Mouse (Mus musculus) Patski (cell line): ENCODE data around the gene Ptprn2. TPM values are rescaled to one million over a fixed set of nuclear protein-coding genes. Genes with fewer than 3 reads are reported as not detected.

Experiments used
- ATAC-seq: fragments of 100-300 bp; one replicate; pipeline ENCODE4 v1.8.0; 2021
- CTCF ChIA-PET: fragments of 350-600 bp; sonication (Branson Sonifier 250); formaldehyde crosslinking; loops from one replicate; lab custom pipeline; 2022; ENCODE audit warnings: inconsistent platforms; lab: Charles Lee
- POLR2A ChIA-PET: fragments of 350-600 bp; sonication (Branson Sonifier 250); formaldehyde crosslinking; loops from one replicate; lab custom pipeline; 2022; ENCODE audit warnings: antibody characterized with exemption, inconsistent platforms; lab: Charles Lee
- DNase-seq: peaks from one replicate; pipeline ENCODE4 v3.0.0-alpha.2; 2011; ENCODE audit warnings: low read depth, low spot score
- H3K27me3 ChIP-seq: fragments of 371-371 bp; one replicate; pipeline ENCODE4 v1.5.1; 2021
- CTCF ChIP-seq: fragments of 100-300 bp; IDR thresholded peaks from one replicate; pipeline ENCODE4 v1.5.1; 2021
- in situ Hi-C: fragments of 300-500 bp; cut with MboI; formaldehyde crosslinking; loops from 3 replicates; pipeline ENCODE4 v1.11.1; 2018; ENCODE audit warnings: low pct_unique_long_range_greater_than_20kb, mixed read lengths
- polyA plus RNA-seq: library from polyadenylated mRNA; unstranded; gene quantifications from one replicate; pipeline ENCODE4 v1.2.3, GENCODE M21; 2021

Ptprn2 gene
- polyA plus RNA-seq, 1 experiment from 2014 or later = not detected

DNA sequence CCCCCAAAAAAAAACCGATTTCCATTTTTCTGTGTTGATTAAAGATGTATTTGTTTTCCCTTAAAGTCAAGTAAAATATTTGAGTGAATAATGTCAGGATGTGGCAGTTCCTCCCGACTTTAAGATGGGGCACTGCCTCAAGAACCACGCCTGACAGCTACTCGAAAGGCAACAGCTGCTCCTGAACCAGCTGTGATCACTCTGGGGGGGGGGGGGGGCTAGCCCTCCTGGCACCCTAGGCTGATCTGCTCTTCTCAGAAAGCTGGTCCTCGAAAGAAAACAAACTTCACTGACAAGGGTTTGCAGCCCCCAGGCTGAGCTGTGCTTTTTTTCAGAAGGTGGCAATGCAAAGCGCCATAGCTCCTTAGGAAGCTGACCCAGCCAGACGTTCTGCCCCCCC, 663.7 kb downstream of the Ptprn2 start:
- no peak for ATAC-seq
- ChIA-PET CTCF (no interaction called here), POLR2A (no interaction called here)
- peaks cover 14% of the 10 kb centered on the region for H3K27me3 ChIP-seq
- DNase-seq = no peak
- in situ Hi-C loops = no loop called here
- TF ChIP-seq CTCF = no peak

DNA sequence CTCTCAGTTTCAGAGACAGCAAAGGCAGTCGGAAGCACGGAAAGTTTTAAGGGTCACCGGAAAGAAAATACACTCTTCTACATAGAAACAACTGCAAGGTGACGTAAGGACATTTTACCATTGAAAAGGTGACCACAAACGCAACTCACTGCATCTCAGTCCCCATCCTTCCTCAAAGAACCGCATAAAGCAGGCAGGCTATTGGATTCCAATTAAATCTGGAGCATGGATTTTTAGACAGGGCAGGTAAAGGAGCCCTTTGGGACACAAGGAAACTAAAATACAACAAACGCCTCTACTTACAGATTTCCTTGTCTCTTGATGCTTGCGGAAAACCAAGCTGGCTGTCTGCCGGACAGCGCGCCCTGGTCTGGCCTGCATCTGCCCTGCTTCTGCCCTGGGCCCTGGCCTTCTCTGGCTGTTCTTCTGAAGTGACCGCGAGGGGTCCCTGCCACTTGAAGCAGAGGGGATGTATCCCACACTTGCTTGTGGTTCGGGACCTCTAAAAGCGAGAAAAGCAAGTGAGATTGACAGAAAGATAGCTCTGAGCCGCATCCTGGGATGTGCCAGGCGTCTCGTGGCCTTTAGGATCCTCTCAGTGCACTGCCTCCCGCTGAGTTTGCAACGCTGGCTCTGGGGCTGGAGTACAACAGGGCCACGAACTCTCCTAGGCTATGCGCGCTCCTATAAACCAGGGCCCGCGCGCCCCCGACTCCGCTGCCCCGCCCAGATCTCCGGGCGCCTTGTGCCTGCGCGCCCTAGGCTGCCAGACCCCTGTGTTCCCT, 665.3 kb downstream of the Ptprn2 start:
- DNase-seq (no peak), ATAC-seq (no peak)
- ChIA-PET POLR2A (no interaction called here), CTCF (no interaction called here)
- in situ Hi-C loops = no loop called here
- peaks cover 17% of the 10 kb centered on the region for H3K27me3 ChIP-seq
- TF ChIP-seq CTCF = no peak

DNA sequence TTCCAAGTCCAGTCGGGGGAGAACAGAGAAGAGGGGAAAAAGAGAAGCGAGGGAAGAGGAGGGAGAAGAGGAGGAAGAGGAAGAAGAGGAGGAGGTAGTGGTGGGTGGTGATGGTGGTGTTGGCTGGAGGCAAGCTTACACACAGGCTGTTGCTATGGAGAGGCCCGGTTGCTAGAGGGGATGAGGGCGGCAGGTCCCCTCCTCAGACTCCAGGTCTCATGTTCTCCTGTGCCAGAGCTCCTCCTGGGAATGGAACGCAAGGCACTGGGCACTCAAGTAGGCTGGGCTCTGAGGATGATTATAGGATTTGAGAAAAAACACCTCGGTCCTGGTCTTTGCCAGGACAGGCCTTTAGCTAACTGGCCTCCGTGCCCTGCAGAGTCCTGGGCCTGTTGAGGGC, 666.1 kb downstream of the Ptprn2 start:
- H3K27me3 ChIP-seq = peaks cover 23% of the 10 kb centered on the region
- ATAC-seq = no peak
- in situ Hi-C loops = no loop called here
- ChIA-PET CTCF (no interaction called here), POLR2A (no interaction called here)
- no peak for DNase-seq
- no peak for TF ChIP-seq CTCF

DNA sequence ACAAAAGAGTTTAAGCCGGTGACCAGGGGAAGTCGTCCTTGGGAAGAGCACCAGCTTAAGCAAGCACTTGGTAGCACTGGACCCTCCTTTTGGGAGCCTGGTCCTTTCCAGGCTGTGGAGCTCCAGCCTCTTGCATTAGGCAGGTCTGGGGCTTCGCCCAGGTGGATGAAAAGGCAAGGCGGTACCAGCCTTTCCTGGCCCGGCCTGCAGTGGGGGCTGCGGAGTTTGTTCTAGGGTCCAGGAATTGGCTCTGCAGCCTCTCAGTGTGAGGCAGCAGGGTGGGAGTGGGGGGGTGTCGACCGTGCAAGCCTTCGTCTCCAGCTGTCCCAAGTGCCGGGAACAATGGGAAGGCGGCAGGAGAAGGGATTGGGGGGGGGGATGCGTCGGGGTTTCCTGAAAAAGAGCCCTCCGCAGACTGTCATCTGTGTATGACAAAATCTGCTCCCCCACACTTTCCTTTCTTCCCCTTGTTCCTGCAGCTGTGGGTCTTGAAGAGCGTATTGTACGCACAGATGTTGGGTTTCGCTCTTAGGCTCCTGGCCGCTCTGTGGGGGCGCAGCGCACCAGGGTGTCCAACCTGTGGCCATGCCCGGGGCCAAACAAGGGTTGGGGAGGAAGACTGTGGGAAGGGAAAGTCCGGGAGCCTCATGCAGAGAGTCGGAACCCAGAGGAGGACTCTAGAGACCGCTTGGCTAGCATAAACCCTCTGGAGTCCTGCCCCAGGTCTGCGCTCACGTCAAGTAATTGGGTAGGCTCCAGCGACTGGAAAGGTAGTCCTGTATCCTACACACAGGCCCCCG, 667.0 kb downstream of the Ptprn2 start:
- ATAC-seq (no peak), DNase-seq (no peak)
- H3K27me3 ChIP-seq = peaks cover 19% of the 10 kb centered on the region
- no peak for TF ChIP-seq CTCF
- POLR2A ChIA-PET = no interaction called here
- CTCF ChIA-PET = no interaction called here
- in situ Hi-C loops = no loop called here

DNA sequence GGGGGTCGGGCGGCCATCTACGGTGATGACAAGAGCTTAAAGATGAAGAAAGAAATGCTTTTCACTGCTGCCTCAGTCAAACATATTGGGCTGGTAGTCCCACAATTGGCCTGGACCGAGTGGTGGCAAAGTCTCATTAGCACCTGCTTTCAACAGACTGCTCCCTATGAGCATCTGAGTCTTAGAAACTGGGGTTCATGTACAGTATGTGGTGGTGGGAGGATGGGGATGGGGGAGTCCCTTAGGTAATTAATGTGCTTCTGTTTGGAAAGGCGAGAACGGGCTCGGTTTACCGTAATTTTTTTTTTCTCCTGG, 667.6 kb downstream of the Ptprn2 start:
- ATAC-seq (no peak), DNase-seq (no peak)
- TF ChIP-seq CTCF = no peak
- in situ Hi-C loops = no loop called here
- ChIA-PET POLR2A (no interaction called here), CTCF (no interaction called here)
- H3K27me3 ChIP-seq = peaks cover 17% of the 10 kb centered on the region

DNA sequence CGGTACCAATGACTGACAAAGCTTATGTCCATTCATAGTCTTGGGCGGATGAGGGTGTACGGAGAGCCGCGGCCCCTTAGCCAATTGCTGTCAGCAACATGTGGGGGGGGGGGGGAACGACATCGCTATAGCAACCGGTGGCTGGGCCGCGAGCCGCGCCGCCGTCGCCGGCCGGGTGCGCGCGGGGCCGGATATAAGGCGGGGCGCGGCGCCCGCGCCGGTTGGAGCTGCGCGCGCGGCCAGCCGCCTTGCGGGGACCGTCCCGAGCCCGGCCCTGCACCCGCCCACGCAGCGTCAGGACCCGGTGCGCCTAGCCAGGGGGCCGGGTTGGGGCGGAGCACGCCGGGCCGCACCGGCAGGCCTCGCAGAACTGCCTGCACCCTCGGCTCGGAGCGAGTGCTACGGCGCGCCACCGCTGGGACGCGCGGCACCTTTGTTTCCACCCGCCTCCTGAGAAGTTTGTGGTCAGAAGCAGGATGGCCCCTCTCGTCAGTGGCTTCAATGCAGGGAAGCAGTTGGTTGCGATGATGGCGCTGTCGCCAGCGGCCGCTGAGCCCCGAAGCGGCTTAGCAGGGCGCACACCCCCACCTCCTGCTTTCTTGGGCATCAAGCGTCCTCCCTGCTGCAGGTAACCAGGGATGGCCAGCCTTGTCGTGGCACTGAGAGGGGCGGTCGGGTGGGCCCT, 668.3 kb downstream of the Ptprn2 start:
- ChIA-PET CTCF (no interaction called here), POLR2A (no interaction called here)
- peaks cover 13% of the 10 kb centered on the region for H3K27me3 ChIP-seq
- ATAC-seq (no peak), DNase-seq (no peak)
- TF ChIP-seq CTCF = no peak
- in situ Hi-C loops = no loop called here

DNA sequence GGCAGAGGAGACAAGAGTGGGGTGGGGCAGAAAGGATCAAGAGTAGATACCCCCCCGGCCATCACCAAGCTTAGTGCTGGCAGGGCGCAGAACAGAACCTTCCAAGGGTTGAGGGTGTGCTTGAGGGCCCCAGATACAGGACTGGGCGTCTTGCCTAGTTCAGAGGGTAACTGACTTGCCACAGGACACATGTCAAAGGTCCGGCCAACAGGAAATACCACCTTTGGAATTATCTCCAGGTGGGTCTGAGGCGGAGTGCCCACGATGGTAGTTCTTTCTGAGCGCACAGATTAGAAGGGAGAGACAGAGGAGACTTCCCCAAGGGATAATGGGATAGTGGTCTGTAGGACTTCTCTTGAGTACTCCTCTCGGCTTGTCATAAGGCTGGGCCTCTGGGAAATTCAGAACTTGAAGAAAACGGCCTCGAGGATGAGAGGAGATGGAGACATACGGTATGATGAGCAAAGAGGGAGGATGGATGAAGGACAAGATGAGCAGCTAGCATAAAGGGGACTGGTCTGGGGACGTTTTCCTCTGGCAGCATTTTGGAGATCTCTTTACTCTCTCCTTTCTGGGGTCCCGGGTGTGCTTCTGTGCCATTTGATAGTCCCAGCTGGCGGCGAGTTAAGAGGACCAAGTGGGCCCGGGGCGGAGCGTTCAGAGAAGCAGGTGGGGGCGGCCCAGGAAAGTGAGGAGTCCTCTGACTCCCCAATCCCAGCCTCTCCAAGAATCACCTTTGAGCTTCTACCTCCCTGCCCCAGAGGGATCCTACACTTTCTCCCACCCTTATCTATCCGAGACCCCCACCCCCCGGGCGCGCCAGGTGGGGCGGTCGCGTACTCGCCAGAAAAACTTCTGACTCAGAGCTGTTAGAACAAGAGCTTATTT, 669.1 kb downstream of the Ptprn2 start:
- in situ Hi-C loops = no loop called here
- peaks cover 21% of the 10 kb centered on the region for H3K27me3 ChIP-seq

DNA sequence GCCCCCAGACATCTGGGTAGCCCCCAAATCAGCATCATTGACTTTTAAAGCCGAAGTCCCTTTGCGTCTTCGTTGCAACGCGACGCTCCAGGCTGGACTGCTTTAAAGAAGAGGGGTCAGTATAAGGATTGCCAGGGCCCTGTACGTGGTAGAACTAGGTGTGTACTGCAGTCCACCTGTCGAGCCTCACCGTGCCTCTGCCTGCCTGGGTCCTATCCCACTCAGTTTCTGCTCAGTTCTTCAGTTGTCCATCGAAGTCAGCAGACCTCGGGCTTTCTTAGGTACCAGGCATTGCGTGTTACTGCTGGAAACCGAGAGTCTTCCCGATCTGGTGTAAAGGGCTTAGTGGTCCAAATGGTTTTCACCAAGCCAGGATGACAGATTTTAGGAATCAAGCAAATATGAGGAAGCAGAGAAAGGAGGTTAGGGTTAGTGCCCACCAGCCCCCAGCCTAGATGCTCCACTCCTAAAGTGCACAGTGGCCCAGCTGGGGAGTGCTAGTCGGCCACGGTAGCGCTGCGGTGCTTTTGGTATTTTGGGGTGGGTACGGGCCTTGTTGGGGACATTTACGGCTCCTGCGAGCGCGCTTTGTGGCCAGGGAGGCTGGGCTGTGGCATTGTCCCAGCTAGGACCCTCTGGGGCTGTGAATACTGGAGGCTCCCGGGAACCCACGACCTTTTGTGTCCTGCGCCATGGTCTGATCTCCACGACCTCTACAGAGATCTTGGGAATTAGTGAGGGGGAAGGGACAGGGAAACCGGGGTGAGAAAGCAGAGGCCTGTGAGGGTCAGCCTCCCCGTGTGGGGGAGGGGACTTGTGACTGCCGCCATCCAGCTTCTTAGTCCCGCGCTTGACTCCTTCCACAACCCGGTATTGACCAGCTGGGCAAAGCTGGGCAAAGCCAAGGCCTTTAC, 670.0 kb downstream of the Ptprn2 start:
- ATAC-seq (no peak), DNase-seq (no peak)
- in situ Hi-C loops = no loop called here
- CTCF ChIA-PET = no interaction called here
- H3K27me3 ChIP-seq = peaks cover 27% of the 10 kb centered on the region
- TF ChIP-seq CTCF = no peak
- POLR2A ChIA-PET = no interaction called here

More for the DNA sequence above, 669.1 kb downstream of the Ptprn2 start:
- POLR2A ChIA-PET = no interaction called here
- TF ChIP-seq CTCF = no peak
- ATAC-seq (no peak), DNase-seq (no peak)
- CTCF ChIA-PET = no interaction called here

DNA sequence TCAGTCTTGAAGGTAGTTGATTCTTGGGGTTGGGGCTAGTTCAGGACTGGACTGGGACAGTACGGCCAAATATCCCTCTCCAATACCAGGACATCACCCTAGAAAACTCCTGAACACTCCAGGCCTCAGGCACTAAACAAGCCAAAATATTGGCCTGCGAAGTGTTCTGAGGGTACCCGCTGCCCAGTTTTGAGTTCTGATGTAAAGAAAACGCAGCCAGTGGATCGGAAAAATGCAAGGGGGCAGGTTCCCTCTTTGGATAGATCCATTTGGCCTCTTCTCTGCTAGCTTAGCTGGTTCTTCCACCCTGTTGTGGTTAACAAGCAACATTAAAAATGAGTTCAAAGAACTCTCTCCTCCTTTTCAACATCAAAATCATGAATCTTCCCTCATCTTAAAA, 670.7 kb downstream of the Ptprn2 start:
- in situ Hi-C loops = no loop called here
- H3K27me3 ChIP-seq = peaks cover 28% of the 10 kb centered on the region
- TF ChIP-seq CTCF = no peak
- ATAC-seq (no peak), DNase-seq (no peak)
- POLR2A ChIA-PET = no interaction called here
- CTCF ChIA-PET = no interaction called here
